ENCODE assay signal across 23 mouse cellular contexts in the genomic region with DNA sequence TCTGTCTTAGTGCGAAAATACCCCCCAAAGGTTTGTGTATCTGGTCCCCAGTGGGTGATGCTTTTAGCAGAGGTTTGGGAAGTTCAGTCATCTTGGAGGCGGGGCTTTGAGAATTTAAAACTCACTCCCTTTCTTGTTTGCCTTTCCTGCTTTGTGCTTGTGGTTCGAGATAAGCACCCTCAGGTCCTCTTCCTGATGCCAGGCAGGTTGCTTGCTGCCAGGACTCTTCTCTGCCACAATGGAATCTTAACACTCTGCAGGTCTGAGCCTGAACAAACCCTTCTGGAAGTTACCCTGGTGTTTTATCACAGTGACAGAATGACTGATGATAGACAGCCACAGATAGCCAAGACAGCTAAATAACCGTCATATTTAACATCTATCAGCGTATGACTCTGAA.
DNase-seq lines count a peak whose midpoint lies in the region; ATAC-seq lines count a peak whose summit lies in the region.
"Had no signal": no experiment of that assay in that cellular context is flagged by ENCODE, and none has a peak within 500 bp of the region (broad histone marks: within the 10 kb centered on the region; RNA-seq: fewer than 3 reads in every experiment).

No protein-coding gene starts in this region.

- H3K4me2 ChIP-seq in embryonic facial prominence, embryonic 14.5 days (ENCODE audit: low read depth, low read length) = no peak overlapping the region
- no peak overlapping the region for H3K4me2 ChIP-seq in heart, embryonic 14.5 days (ENCODE audit: low read length)
- no peak overlapping the region for H3K4me2 ChIP-seq in hindbrain, embryonic 14.5 days (replicated peaks)
- H3K4me2 ChIP-seq: forebrain, embryonic 15.5 days; hindbrain, embryonic 12.5 days; liver, embryonic 12.5 days; midbrain, embryonic 11.5 days had no signal

- intact Hi-C loops in heart, postnatal 25 days (cut with DNase I) = no loop called here

- no peaks in the 10 kb centered on the region for H3K9me3 ChIP-seq in embryonic facial prominence, embryonic 14.5 days (ENCODE audit: control insufficient read depth, low read length)
- no peaks in the 10 kb centered on the region for H3K9me3 ChIP-seq in embryonic facial prominence, embryonic 10.5 days
- H3K9me3 ChIP-seq in heart, embryonic 14.5 days (ENCODE audit: control insufficient read depth, low read length) = no peaks in the 10 kb centered on the region
- no peaks in the 10 kb centered on the region for H3K9me3 ChIP-seq in hindbrain, embryonic 14.5 days (ENCODE audit: control insufficient read depth, low read length)
- H3K9me3 ChIP-seq: forebrain, embryonic 10.5 days; forebrain, embryonic 15.5 days; hindbrain, embryonic 12.5 days; liver, embryonic 12.5 days had no signal

- no peak overlapping the region for H3K9ac ChIP-seq in embryonic facial prominence, embryonic 14.5 days (ENCODE audit: low read depth, low read length)
- no peak overlapping the region for H3K9ac ChIP-seq in heart, embryonic 14.5 days (ENCODE audit: low read length)
- no peak overlapping the region for H3K9ac ChIP-seq in hindbrain, embryonic 14.5 days
- H3K9ac ChIP-seq: forebrain, embryonic 15.5 days; hindbrain, embryonic 12.5 days; liver, embryonic 12.5 days; liver, postnatal 0 days had no signal

- no peaks in the 10 kb centered on the region for H3K36me3 ChIP-seq in embryonic facial prominence, embryonic 14.5 days (ENCODE audit: control insufficient read depth, insufficient read depth, low read length)
- no peaks in the 10 kb centered on the region for H3K36me3 ChIP-seq in embryonic facial prominence, embryonic 10.5 days (replicated peaks)
- H3K36me3 ChIP-seq in heart, embryonic 14.5 days (ENCODE audit: control insufficient read depth, insufficient read depth, low read length) = peaks cover 41% of the 10 kb centered on the region
- H3K36me3 ChIP-seq in hindbrain, embryonic 14.5 days (replicated peaks; ENCODE audit: control insufficient read depth, insufficient read depth) = no peaks in the 10 kb centered on the region
- H3K36me3 ChIP-seq: forebrain, embryonic 10.5 days; forebrain, embryonic 15.5 days; hindbrain, embryonic 12.5 days had no signal

- H3K4me1 ChIP-seq in embryonic facial prominence, embryonic 14.5 days (ENCODE audit: control insufficient read depth, insufficient read depth, low read length) = peaks cover 8% of the 10 kb centered on the region
- peaks cover 6% of the 10 kb centered on the region; the same call in 1 of the 2 replicates for H3K4me1 ChIP-seq in embryonic facial prominence, embryonic 10.5 days
- H3K4me1 ChIP-seq in heart, embryonic 14.5 days (ENCODE audit: control insufficient read depth in 2 of 2, insufficient read depth in 2 of 2, low read length in 2 of 2) = peaks cover 8 to 22% of the 10 kb centered on the region in 2 experiments
- H3K4me1 ChIP-seq in hindbrain, embryonic 14.5 days (replicated peaks; ENCODE audit: control insufficient read depth, insufficient read depth, low read length) = no peaks in the 10 kb centered on the region
- H3K4me1 ChIP-seq: forebrain, embryonic 15.5 days; hindbrain, embryonic 12.5 days had no signal

- no peaks in the 10 kb centered on the region for H3K27me3 ChIP-seq in embryonic facial prominence, embryonic 14.5 days (replicated peaks; ENCODE audit: control insufficient read depth, insufficient read depth, low read length)
- no peaks in the 10 kb centered on the region for H3K27me3 ChIP-seq in embryonic facial prominence, embryonic 10.5 days (replicated peaks; ENCODE audit: low read depth, poor library complexity, severe bottlenecking)
- no peaks in the 10 kb centered on the region for H3K27me3 ChIP-seq in heart, embryonic 14.5 days (ENCODE audit: control insufficient read depth, insufficient read depth, low read length)
- no peaks in the 10 kb centered on the region for H3K27me3 ChIP-seq in hindbrain, embryonic 14.5 days (ENCODE audit: control insufficient read depth, insufficient read depth, low read length)
- H3K27me3 ChIP-seq: forebrain, embryonic 15.5 days; hindbrain, embryonic 12.5 days; liver, embryonic 12.5 days had no signal

- ATAC-seq in embryonic facial prominence, embryonic 14.5 days (ENCODE audit: low read depth) = no peak
- no peak for ATAC-seq in heart, embryonic 14.5 days (ENCODE audit: insufficient number of reproducible peaks, insufficient read depth, low FRiP score, low read depth)
- ATAC-seq in hindbrain, embryonic 14.5 days (ENCODE audit: low FRiP score) = no peak
- ATAC-seq: activated CD4-positive, CD25-positive, alpha-beta regulatory T cell, adult 4 months; forebrain, embryonic 15.5 days; intestine, embryonic 16.5 days; liver, embryonic 12.5 days; liver, postnatal 0 days; midbrain, embryonic 16.5 days had no signal

- 69% methylated on average over 5 of the region's 5 CpGs for WGBS in embryonic facial prominence, embryonic 14.5 days
- WGBS in embryonic facial prominence, embryonic 10.5 days = 71% methylated on average over 5 of the region's 5 CpGs
- 40% methylated on average over 5 of the region's 5 CpGs for WGBS in heart, embryonic 14.5 days
- WGBS in hindbrain, embryonic 14.5 days = 83% methylated on average over 5 of the region's 5 CpGs

- no peak overlapping the region for H3K27ac ChIP-seq in embryonic facial prominence, embryonic 14.5 days (replicated peaks; ENCODE audit: low read depth, low read length)
- no peak overlapping the region for H3K27ac ChIP-seq in embryonic facial prominence, embryonic 10.5 days (replicated peaks)
- peak overlapping the region; percentile 45 to 46 for H3K27ac ChIP-seq in heart, embryonic 14.5 days (replicated peaks in 1 of 2; ENCODE audit: control insufficient read depth in 1 of 2, insufficient read depth in 1 of 2, low read depth in 2 of 2, low read length in 2 of 2)
- no peak overlapping the region for H3K27ac ChIP-seq in hindbrain, embryonic 14.5 days
- H3K27ac ChIP-seq: forebrain, embryonic 10.5 days; forebrain, embryonic 15.5 days; hindbrain, embryonic 12.5 days; kidney, postnatal 0 days; liver, embryonic 12.5 days had no signal

- DNase-seq in embryonic facial prominence, embryonic 14.5 days (ENCODE audit: low spot score) = peak; percentile 30
- no peak for DNase-seq in embryonic facial prominence, embryonic 10.5 days (ENCODE audit: low spot score)
- no peak for DNase-seq in heart, postnatal 25 days (ENCODE audit: low spot score)
- DNase-seq in 416B (ENCODE audit: low read depth) = peak; percentile 34
- peak; percentile 87 for DNase-seq in fat pad, adult 2 months (ENCODE audit: extremely low read depth, low read depth, low spot score)
- DNase-seq in gastrocnemius, adult 18-20 months (ENCODE audit: low spot score) = no peak
- no peak for DNase-seq in hindbrain, embryonic 14.5 days (ENCODE audit: low spot score)
- DNase-seq: cerebellum, adult 18-20 months; cerebellum, postnatal 10 days; kidney, adult 8-10 months; kidney, postnatal 4 days; left cerebral cortex, postnatal 4 days; liver, postnatal 0 days had no signal

- no peak overlapping the region for H3K4me3 ChIP-seq in embryonic facial prominence, embryonic 14.5 days (ENCODE audit: low read depth, low read length)
- no peak overlapping the region for H3K4me3 ChIP-seq in embryonic facial prominence, embryonic 10.5 days
- H3K4me3 ChIP-seq in heart, embryonic 14.5 days (ENCODE audit: control insufficient read depth in 1 of 2, insufficient read depth in 1 of 2, low read depth in 1 of 2, low read length in 2 of 2) = no peak overlapping the region
- H3K4me3 ChIP-seq in hindbrain, embryonic 14.5 days (replicated peaks; ENCODE audit: low read length) = no peak overlapping the region
- H3K4me3 ChIP-seq: forebrain, embryonic 10.5 days; forebrain, embryonic 15.5 days; hindbrain, embryonic 12.5 days; liver, embryonic 12.5 days had no signal

Comparison
In these comparisons a context has a peak if more than half of its experiments do, and no peak if none do; other contexts are left out.
1. DNase-seq: peak in embryonic facial prominence, embryonic 14.5 days (single experiment), 416B (single experiment) and fat pad, adult 2 months (single experiment); none in embryonic facial prominence, embryonic 10.5 days (single experiment), heart, postnatal 25 days (single experiment), gastrocnemius, adult 18-20 months (single experiment) and hindbrain, embryonic 14.5 days (single experiment).
2. H3K27ac ChIP-seq: peak in heart, embryonic 14.5 days (2 of 2); none in embryonic facial prominence, embryonic 14.5 days (single experiment), embryonic facial prominence, embryonic 10.5 days (single experiment) and hindbrain, embryonic 14.5 days (single experiment).